Mouse (Mus musculus) T-helper 2 cell (primary cell): ENCODE data around the gene Glis2.

Experiments used
- in situ Hi-C: fragments of 300-600 bp; cut with MboI, MseI; formaldehyde crosslinking; loops from one replicate; pipeline ENCODE4 v1.15.1; 2025; ENCODE audit warnings: high pct_unique_total_duplicates

The Glis2 gene

GRCm38 (mm10) chr16:4655764-4656570, 61.5 kb downstream of the Glis2 start:
- in situ Hi-C loops, result no loop called here

GRCm38 (mm10) chr16:4656571-4657081, 62.1 kb downstream of the Glis2 start:
- in situ Hi-C loops, result no loop called here

GRCm38 (mm10) chr16:4658781-4659245, 64.3 kb downstream of the Glis2 start:
- in situ Hi-C loops, result no loop called here

DNA sequence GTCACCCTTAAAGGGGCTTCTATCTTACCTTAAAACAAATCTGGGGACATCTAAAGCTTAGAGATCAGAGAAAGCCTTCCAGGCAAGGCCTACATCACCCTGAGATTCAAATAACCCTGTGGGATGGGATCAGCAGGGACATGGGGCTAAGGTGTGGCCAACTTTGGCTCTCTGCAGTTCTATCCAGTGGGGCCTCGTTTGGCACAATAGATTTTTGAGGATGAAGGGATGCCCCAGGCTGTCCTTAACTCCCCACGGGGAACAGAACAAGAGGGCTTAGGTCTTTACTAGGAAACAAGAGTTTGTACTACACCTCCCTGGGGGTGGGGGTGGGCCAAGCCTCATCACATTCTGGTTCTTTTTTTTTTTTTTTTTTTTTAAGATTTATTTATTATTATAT, 64.8 kb downstream of the Glis2 start:
- in situ Hi-C loops, result no loop called here

DNA sequence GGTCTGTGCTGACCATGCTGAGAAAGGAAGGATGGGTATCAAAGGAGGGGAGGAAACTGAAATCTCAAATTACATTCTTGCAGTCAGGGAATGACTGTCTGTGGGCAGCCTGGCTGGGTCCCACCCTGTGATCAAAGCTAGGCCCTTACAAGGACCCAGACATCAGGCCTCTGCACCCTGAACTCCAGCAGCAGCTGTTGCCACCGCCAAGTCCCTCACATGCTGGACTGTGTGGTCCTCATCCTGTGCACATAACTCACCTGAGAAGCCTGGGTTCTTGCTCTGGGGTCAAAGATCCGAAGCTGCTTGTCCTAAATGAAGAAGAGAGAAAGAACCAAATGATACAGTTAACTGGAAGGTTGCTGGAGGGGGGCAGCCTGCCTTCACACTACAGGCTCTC, 67.1 kb downstream of the Glis2 start:
- in situ Hi-C loops, result no loop called here

GRCm38 (mm10) chr16:4663806-4664205, 69.3 kb downstream of the Glis2 start:
- in situ Hi-C loops, result no loop called here

DNA sequence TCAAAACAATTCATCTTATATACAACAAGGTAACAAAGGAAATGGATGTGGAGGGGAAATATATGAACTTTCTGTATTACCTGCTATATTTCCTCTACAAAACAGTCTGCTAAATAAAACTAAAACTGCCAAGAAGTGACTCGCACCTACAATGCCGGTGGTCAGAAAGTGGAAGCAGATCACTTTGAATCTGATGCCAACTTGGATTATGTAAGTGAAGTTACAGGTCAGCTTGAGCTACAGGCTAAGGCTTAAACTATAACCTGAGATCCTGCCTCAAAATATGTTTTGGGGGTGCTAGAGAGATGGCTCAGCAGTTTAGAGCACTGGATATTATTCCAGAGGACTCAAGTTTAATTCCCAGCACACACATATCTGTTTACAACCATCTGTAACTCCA, 71.2 kb downstream of the Glis2 start:
- in situ Hi-C loops, result no loop called here

DNA sequence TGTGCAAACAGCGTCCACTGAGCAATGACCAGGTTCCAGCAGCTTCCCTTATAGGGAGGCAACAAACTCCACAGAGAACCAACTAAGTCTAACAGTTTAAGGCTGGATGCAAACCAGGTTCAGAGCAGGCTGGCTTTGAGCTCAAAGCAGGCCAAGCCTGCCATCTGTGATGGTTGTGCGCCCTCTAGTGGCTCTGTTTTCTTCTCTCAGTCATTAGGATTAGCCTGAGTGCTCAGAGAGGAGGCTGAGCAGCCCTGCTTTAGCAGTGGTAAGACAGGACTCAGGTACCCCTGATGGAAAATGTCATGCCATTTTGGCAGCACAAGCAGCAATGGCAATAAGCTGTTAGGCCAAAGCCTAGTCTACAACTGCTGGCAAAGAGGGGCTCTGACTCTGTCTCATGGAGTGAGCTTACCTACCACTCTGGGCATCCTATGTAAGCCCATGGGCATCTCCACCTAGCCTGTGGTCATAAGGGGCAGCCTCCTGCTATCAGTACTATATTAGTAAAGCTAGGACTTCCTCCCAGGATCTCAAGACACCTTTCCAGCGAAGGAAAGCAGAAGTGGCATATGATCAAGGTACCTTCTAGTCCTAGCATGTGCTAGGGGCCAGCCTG, 72.8 kb downstream of the Glis2 start:
- in situ Hi-C loops, result no loop called here

DNA sequence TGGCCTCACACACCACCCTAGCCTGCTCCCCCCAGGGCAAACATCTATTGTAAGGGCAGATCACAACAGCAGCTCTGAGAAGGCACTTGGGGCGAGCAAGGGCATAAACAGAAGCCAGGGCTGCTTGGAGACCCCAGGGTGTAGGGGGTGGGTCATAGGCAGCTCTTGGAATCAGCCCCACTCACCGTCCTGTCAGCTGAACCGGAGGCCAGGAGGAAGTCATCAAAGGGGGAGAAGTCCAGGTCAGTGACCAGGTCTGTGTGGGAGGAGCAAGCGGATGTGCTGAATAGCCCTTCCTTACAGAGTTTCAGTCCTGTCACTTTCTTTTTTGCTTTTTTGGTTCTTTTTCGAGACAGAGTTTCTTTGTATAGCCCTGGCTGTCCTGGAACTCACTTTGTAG, 75.8 kb downstream of the Glis2 start:
- in situ Hi-C loops, result no loop called here

GRCm38 (mm10) chr16:4674091-4674490, 79.6 kb downstream of the Glis2 start:
- in situ Hi-C loops, result no loop called here
